Mouse (Mus musculus) intestine, embryonic 14.5 days (tissue): ENCODE measurements around the gene Tha1. TPM values are rescaled to one million over a fixed set of nuclear protein-coding genes. Genes with fewer than 3 reads are reported as not detected.
A peak's percentile ranks its signal among the peaks of the same experiment; 100 is the strongest.

ENCODE experiments used
- ATAC-seq: fragments of 200-750 bp; cut with Nextera tagmentation; replicated peaks from 2 replicates; pipeline ENCODE4 v1.8.0; 2017; ENCODE audit warnings: low read depth, moderate number of reproducible peaks, moderate TSS enrichment, moderate library complexity; ENCODE audit not compliant: low FRiP score, low TSS enrichment
- DNase-seq: peaks from one replicate; pipeline ENCODE4 v3.0.0-alpha.2; 2018; ENCODE audit warnings: low spot score
- H3K27ac ChIP-seq: fragments of 300-500 bp; sonication (generic); 2 replicates; pipeline ENCODE4 v1.5.1; 2014; ENCODE audit warnings: low read depth, mild to moderate bottlenecking, control low read depth
- H3K27me3 ChIP-seq: fragments of 300-500 bp; sonication (generic); replicated peaks from 2 replicates; pipeline ENCODE4 v1.6.1; 2014; ENCODE audit warnings: low read length, control low read depth; ENCODE audit not compliant: control insufficient read depth, insufficient read depth
- H3K36me3 ChIP-seq: fragments of 300-500 bp; sonication (generic); 2 replicates; pipeline ENCODE4 v1.6.1; 2014; ENCODE audit warnings: low read length, control low read depth; ENCODE audit not compliant: control insufficient read depth, insufficient read depth
- H3K4me1 ChIP-seq: fragments of 300-500 bp; sonication (generic); replicated peaks from 2 replicates; pipeline ENCODE4 v1.6.1; 2014; ENCODE audit warnings: low read length, control low read depth, mixed read lengths; ENCODE audit not compliant: control insufficient read depth, insufficient read depth
- H3K4me2 ChIP-seq: fragments of 300-500 bp; sonication (generic); 2 replicates; pipeline ENCODE4 v1.6.1; 2014; ENCODE audit warnings: low read length
- H3K4me3 ChIP-seq: fragments of 300-500 bp; sonication (generic); 2 replicates; pipeline ENCODE4 v1.5.1; 2014; ENCODE audit warnings: low read depth, low read length, control low read depth, mixed read lengths
- H3K9ac ChIP-seq: fragments of 300-500 bp; sonication (generic); 2 replicates; pipeline ENCODE4 v1.6.1; 2014; ENCODE audit warnings: mild to moderate bottlenecking, low read length
- H3K9me3 ChIP-seq: fragments of 300-500 bp; sonication (generic); 2 replicates; pipeline ENCODE4 v1.6.1; 2016; ENCODE audit warnings: low read length, control low read depth; ENCODE audit not compliant: control insufficient read depth
- WGBS: fragments of 180-500 bp; shearing (Covaris S2); extraction: QIAGEN DNeasy Blood & Tissue Kit; methylation state at CpG from one replicate; pipeline ENCODE4 v1.1.7; 2014; 5-methylcytosine and 5-hydroxymethylcytosine counted together
- polyA plus RNA-seq: library from polyadenylated mRNA; unstranded; fragments of >200 nt; fragmentation: Nextera tagmentation; extraction: Ambion mirVana; gene quantifications from 2 replicates; pipeline ENCODE4 v1.2.1, GENCODE M21; 2014

Gene Tha1
- polyA plus RNA-seq, 1 experiment from 2014 or later: 5.1 TPM

DNA sequence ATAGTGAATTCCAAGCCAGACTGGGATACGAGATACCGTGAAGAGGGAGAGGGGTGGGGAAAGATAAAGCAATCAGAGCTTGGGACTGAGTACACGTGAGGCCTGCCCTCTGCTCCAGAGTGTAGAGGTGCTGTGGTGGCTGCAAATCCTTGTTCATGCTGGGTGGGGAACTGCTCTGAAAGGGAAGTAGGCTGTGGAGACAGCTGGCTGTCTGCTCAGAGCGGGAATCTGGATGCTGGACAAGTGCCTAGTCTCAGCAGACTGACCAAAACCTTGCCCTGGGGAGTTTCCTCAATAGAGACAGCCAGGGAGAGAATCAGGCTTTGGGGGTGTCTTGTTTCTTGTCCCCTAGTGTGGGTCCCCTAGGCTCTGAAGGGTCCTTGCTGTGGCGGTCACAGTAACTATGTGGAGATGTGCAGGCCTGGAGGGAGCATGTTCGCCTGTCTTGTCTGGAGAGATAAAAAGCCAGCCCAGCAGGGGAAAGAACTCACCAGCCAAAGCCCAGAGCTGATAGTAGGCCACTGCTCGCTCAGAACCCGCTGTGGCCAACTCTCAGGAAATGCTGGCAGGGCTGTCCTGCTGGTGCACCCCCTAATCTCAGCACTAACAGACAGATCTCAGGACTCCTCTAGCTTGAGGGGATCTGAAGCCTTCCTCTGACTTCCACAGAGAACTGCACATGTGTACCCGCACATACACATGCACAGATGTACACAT is 44.2 kb downstream of the Tha1 start:
- H3K9ac ChIP-seq: no peak overlapping the region
- H3K27ac ChIP-seq: peak overlapping the region; percentile 63
- no peaks in the 10 kb centered on the region for H3K36me3 ChIP-seq
- DNase-seq (no peak), ATAC-seq (no peak)
- WGBS: 39% methylated on average over 9 of the region's 9 CpGs
- no peak overlapping the region for H3K4me2 ChIP-seq
- no peak overlapping the region for H3K4me3 ChIP-seq
- H3K27me3 ChIP-seq: no peaks in the 10 kb centered on the region
- no peaks in the 10 kb centered on the region for H3K9me3 ChIP-seq
- H3K4me1 ChIP-seq: peaks cover 52% of the 10 kb centered on the region

DNA sequence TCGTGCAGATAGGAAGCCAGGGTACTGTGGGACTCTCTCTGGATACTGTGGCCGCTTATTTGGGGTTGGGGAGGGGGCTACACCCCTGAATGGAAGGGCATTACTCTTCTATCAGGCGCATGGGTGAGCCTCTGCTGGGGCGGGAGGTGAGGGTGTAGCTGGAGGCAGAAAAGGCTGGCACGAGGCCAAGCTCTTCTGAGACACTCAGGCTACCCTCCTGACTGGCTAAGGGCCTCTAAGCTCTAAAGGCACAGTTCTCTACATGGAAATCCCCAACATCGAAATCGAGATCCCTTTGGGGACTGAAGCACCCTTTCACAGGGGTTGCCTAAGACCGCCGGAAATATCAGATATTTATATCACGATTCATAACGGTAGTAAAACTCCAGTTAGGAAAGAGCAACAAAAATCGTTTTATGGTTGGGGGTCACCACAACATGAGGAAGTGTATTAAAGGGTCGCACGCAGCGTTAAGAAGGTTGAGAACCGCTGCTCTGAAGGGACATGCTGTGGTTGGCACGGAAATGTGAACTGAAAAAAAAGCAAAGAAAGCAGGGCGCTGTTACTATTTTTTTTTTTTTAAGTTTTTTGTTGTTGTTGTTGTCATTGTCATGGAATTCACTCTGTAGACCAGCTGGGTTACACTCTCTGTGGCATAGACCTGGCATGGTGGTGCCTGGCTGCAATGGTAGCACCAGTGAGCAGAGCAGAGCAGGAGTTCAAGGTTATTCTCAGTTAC is 45.0 kb downstream of the Tha1 start:
- no peak for DNase-seq
- H3K9ac ChIP-seq: 0 out of 2 replicates have a peak overlapping the region, but pooled peaks have one; percentile 5
- 0 out of 2 replicates have a peak, but pooled peaks cover 3% of the 10 kb centered on the region for H3K36me3 ChIP-seq
- no peak overlapping the region for H3K4me3 ChIP-seq
- H3K4me1 ChIP-seq: peaks cover 56% of the 10 kb centered on the region
- H3K9me3 ChIP-seq: no peaks in the 10 kb centered on the region
- no peak for ATAC-seq
- H3K27ac ChIP-seq: peak overlapping the region; percentile 63
- WGBS: 66% methylated on average over 18 of the region's 18 CpGs
- no peaks in the 10 kb centered on the region for H3K27me3 ChIP-seq
- no peak overlapping the region for H3K4me2 ChIP-seq

DNA sequence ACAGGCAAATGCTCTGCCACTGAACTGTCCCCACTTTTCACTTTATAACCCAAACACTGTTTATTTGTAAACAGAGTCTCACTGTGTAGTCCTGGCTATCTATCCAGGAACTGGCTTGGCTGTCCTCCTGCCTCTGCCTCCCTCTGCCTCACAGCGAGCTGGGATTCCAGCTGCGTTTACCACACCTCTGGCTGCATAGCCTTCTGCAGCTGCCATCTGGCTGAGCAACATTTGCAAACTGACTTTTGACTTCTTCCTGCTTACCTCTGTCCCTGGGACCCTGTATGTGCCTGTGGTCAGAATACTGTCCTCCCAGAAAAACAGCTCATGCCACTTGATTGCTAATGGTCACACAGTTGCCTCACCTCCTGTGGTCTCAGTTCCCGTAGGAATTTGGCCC is 45.9 kb downstream of the Tha1 start:
- H3K9me3 ChIP-seq: no peaks in the 10 kb centered on the region
- H3K4me1 ChIP-seq: peaks cover 65% of the 10 kb centered on the region
- H3K36me3 ChIP-seq: peaks cover 11% of the 10 kb centered on the region; the same call in 1 of the 2 replicates
- ATAC-seq (no peak), DNase-seq (no peak)
- no peaks in the 10 kb centered on the region for H3K27me3 ChIP-seq
- WGBS: 45% methylated on average over 3 of the region's 3 CpGs
- no peak overlapping the region for H3K9ac ChIP-seq
- H3K27ac ChIP-seq: no peak overlapping the region
- no peak overlapping the region for H3K4me3 ChIP-seq
- H3K4me2 ChIP-seq: no peak overlapping the region

DNA sequence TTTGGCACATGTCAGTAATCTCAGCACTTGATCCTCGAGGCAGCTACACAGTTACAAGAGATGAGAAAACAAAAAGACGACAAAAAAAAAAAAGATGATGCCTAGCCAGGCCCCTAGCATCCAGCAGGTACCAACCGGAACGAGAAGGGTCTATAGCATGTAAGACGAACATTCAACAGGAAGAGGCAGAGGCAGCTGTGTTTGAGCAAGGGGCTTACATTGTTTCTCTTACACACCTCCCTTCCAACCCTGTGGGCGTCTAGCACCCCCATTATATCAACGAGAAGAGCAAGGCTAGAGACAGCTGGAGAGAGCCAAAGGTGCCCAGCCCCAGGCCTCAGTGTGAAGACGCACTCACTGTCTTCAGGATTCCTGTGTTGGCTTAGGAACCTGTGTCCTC is 46.4 kb downstream of the Tha1 start:
- DNase-seq (no peak), ATAC-seq (no peak)
- no peak overlapping the region; the same call in 1 of the 2 replicates for H3K27ac ChIP-seq
- no peaks in the 10 kb centered on the region for H3K9me3 ChIP-seq
- H3K9ac ChIP-seq: no peak overlapping the region
- 50% methylated on average over 8 of the region's 8 CpGs for WGBS
- H3K4me1 ChIP-seq: peaks cover 62% of the 10 kb centered on the region
- no peak overlapping the region for H3K4me3 ChIP-seq
- peaks cover 16% of the 10 kb centered on the region for H3K36me3 ChIP-seq
- peak overlapping the region; percentile 58; the same call in 1 of the 2 replicates for H3K4me2 ChIP-seq
- no peaks in the 10 kb centered on the region for H3K27me3 ChIP-seq

DNA sequence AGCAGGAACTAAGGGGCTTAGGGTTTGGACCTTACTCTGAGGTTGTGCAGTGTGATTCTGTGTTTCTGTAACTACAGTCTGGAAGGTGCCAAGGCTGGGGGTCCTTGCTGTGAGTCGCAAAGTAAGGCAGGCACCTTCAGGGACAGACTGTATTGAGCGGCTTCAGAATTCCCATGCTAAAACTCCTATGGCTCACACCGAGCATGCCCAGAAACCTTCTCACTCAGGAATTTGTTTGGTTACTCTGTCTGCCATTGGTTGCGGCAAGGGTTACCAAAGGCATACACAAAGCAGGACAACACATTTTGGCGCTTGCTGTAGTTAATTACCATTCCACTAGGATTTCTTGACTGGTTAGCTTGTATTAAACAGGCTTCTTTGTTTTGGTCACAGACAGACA is 47.1 kb downstream of the Tha1 start:
- Histone ChIP-seq H3K27ac (peak overlapping the region; percentile 89), H3K9ac (peak overlapping the region; percentile 75), H3K36me3 (peaks cover 23% of the 10 kb centered on the region), H3K27me3 (no peaks in the 10 kb centered on the region), H3K9me3 (no peaks in the 10 kb centered on the region), H3K4me1 (peaks cover 62% of the 10 kb centered on the region), H3K4me3 (peak overlapping the region; percentile 57), H3K4me2 (peak overlapping the region; percentile 58)
- 7% methylated on average over 5 of the region's 5 CpGs for WGBS
- DNase-seq (no peak), ATAC-seq (0 out of 2 replicates have a peak, but pooled peaks have one; percentile 19)

DNA sequence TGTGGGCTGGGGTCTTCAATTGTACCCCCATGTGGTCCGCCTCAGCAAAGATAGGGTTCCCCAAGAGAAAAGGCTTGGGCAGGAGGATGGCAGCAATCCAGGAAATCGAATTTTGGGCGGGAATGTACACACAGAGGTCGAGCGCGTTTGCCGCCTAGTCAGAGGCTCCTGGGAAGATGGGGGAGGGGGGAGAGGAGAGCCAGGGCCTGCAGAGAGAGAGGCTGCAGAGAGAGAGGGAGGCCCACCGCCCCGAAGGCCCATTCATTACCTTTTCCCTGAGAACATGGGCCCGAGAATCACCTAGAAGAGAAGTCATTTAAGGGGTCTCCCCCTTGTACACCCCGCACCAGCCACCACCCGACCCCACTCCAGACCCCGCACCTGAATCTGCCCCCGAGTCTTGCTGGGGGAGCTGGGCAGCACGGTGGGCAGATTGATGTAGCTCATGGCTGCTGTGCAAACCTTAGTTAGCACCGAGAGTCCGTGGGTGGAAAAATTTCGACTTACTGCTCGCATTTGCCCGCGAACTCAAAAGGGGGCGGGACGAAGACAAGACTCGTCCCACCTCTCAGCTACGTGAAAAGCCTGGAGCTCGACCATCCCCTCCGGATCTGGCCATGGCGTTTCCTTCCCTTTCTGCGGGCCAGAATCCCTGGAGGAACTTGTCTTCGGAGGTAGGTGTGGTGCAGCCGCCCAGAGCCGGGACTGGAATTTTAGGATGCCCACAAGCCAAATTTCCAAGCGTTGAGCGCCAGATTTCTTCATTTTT is 47.8 kb downstream of the Tha1 start, which contains the start of the genes Afmid and Tk1:
Gene Afmid, plus strand, starts transcription at position 592 of the 769 bp plus-strand sequence.
Gene Tk1, minus strand, starts transcription at position 760 of the 769 bp plus-strand sequence.
- DNase-seq (peak; percentile 88), ATAC-seq (peak; percentile 59)
- Histone ChIP-seq H3K9me3 (no peaks in the 10 kb centered on the region), H3K4me1 (peaks cover 60% of the 10 kb centered on the region), H3K27ac (peak within 1 kb of the TSS; percentile 89), H3K27me3 (no peaks in the 10 kb centered on the region), H3K4me2 (peak within 1 kb of the TSS; percentile 58), H3K36me3 (peaks cover 30% of the 10 kb centered on the region), H3K9ac (peak within 1 kb of the TSS; percentile 75), H3K4me3 (peak within 1 kb of the TSS; percentile 57)
- WGBS: under 1% methylated on average over 32 of the region's 34 CpGs

DNA sequence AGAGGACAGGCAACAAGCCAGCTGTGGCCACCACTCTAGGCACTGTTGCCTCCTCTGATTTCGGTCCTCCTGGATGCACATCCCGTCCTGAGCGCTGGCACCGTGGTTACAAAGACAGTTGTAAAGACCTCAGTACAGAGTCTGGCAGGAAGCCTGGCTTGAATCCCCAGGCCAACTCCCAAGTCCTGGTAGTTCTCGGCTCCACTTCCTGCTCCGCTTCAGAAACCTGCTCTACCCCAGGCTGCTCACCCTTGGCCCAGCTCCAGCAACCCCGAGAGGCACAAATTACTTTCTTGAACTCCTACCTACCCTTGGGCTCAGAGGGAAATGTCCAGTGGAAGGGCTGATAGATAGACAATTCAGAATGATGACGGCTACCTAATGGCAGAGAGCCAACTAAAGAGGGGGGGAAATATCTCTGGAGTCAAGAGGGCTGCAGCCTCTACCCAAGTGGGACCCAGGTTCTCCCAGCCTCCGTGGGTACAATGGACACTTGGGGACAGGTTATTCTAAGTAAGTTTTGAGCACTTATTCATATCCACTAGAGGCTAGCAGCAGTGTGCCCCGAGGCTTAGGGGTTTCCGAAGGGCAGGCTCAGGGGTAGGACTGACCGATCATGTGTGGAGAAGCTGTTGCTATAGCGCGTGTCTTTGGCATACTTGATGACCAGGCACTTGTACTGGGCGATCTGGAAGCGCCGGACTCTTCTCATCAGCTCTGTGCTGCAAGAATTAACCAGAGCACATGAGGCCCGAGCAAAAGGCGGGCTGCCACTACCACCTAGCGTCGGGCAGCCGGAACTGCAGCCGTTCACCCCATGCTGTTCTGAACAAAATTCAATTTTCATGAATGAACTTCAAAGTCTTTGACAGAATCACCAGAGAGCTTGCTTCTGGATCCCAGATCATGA is 49.0 kb downstream of the Tha1 start:
- peak overlapping the region; percentile 58 for H3K4me2 ChIP-seq
- H3K27ac ChIP-seq: peak overlapping the region; percentile 57
- peaks cover 42% of the 10 kb centered on the region for H3K36me3 ChIP-seq
- WGBS: 16% methylated on average over 23 of the region's 23 CpGs
- H3K4me1 ChIP-seq: peaks cover 48% of the 10 kb centered on the region
- peak; percentile 63 for ATAC-seq
- no peaks in the 10 kb centered on the region for H3K9me3 ChIP-seq
- peak overlapping the region; percentile 75 for H3K9ac ChIP-seq
- peak overlapping the region; percentile 57 for H3K4me3 ChIP-seq
- no peaks in the 10 kb centered on the region for H3K27me3 ChIP-seq
- DNase-seq: peak; percentile 93
